Mouse (Mus musculus) CD4-positive, CD25-positive, alpha-beta regulatory T cell, adult 2 months (primary cell): ENCODE measurements around the gene Bcl2.

Experiments used
- DNase-seq: peaks from one replicate; pipeline ENCODE4 v3.0.0-alpha.2; 2012; ENCODE audit warnings: low read depth, low spot score

The Bcl2 gene

DNA sequence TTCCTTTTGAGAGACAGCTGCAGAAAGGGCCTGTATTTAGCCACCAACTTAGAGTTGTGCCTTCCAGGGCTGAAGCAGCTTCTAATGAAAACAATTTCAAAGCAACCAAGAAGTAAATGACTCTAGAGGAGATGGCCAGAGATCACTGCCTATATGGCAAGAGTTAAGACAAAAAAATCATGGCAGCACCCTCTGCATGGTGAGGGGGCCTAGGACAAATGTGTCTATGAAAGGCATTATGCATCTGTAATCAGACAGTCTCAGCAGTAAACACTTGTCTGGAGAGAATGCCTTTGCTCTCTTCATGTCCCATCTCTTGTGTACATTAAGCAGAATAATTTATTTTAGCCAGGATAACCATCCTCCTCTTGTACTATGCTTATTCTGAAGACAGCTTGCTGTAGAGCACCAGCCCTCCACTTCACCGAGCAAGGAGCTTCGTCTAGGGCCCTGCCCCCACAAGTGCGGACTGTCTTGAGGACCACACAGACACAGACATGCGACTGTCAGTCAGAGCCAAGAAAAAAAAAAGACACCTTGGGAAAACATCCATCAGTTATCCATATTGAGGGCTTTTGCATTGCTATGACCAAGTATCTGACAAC is 126.1 kb downstream of the Bcl2 start:
- DNase-seq, result no peak

DNA sequence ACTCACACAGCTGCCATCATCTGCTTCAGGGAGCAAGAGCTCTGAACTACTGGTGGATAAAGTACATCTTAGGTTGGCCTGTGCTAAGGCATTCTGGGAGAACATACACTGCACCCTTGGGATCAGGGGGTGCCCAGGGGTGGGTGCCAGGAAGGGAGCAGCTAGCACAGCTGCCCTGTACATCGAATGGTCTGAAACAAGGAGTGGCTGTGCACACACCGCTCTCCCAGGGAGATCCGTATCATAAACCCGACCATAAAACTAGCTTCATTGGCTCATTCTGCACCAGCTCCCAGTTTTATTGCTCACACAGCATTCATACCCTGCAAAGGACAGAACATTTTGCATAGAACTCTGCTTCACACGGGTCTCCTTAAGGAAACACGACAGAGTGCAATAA is 127.3 kb downstream of the Bcl2 start:
- DNase-seq, result no peak

DNA sequence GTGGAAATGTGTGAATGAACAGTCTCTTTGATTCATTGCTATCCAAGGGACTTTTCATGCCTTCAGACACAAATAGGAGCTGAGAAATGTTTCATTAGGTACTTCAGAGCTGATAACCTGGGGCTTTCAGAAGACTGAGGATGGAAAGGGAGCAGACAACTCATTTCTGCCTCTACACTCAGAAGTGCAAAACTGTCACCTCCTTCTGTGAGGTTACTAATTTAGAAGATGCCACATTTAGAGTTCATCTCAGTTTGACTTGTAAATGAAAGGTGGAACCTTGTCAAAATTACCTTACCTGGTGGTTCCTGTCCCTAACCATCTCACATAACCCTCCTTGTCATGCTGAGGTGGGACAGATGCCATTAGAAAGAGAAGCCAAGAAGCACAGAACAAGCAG is 128.7 kb downstream of the Bcl2 start:
- no peak for DNase-seq

DNA sequence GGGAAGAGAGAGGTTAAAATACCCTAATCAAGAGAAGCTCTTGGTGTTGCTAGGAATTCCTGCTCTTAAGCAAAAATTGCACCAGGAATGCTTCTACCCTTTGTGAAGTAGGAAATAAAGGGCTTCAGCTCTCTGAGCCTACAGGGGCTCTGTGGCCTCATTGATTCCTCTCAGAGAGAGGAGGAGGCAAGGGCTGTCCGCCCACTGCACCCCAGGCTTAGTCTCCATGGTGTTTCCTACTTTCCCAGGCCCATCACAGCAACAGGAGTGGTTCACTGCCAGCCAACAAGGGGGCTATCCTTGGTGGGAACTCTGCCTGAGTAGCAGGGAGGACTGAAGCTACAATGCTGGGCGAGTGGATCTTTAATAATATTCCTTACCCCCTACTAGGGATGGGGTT is 129.2 kb downstream of the Bcl2 start:
- DNase-seq, result no peak

DNA sequence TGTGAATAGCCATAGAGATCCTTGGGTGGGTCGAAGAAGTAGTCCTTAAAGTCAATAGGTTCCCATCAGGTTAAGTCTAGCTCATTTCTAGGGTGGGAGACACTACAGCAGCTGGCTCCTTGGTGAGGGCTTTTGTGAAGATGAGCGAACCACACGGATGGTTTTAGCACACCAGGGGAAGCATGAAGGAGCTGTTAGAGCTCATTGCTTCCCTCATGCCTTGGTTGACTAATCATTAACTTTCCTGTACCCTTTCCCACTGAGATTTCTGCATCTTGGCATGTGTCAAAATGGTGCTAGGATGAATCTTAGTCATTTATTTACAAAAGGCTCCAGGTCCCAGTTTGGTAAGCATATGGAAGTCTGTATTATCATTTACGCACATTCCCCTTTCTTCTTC is 129.8 kb downstream of the Bcl2 start:
- no peak for DNase-seq

DNA sequence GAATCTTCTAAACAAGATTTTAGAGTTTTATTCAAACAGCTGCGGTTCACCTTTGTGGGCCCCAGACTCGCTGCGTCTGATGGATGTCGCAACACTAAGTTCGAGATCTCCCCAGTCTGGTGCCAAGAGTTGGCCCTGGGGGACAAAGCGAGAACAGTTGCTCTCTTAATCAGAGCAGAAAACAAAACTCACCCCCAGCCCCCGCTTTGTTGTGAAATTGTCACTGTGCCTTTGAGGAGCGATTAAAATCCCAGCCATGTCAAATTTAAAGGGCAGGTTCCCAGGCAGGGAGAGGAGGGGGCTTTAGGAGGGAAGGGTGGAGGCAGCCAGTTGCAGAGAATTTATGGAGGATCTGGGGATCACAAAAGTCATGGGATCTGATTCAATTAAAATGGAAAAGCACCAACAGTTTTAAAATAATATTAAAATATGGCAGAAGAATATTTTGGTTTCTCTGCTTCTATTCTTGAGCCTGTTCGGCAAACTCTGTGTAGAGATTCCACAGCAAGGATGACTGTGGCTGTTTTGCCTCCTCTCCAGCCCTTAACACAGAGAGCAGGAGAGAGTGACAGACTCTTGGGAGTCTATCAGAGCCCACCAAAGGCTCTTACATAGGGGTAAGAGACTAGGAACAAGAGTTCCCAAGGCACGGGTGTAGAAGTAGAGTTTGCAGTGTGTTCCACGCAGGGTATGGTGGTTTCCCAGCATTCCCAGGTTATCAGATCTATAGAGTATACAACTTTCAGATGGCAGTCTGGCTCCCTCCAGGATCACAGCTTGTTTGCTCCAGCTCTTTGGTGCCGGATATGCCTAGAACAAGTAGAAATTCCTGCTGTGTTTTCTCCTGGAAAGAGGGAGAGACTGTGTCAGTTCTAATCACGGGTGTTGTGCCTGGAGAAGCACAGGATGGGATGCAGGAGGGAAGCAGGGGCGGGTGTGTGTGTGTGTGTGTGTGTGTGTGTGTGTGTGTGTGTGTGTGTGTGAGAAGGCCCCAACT is 130.5 kb downstream of the Bcl2 start:
- no peak for DNase-seq

DNA sequence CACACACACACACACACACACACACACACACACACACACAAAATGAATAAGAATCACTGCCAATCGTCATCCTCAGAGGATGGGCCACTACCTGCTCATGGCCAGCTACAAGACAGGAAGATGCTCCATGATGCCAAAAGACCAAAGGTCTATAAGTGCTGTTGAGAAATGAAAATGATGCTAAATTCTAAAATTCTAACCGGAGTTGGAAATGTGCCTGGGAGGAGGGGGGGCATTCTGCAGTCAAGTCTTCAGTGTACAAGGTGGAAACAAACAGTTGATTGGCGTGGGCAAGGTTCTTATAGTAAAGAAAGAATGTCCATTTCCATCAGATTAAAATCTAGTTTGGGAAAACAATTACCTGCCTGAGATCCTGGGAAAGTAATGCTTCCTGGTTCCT is 131.3 kb downstream of the Bcl2 start:
- no peak for DNase-seq

DNA sequence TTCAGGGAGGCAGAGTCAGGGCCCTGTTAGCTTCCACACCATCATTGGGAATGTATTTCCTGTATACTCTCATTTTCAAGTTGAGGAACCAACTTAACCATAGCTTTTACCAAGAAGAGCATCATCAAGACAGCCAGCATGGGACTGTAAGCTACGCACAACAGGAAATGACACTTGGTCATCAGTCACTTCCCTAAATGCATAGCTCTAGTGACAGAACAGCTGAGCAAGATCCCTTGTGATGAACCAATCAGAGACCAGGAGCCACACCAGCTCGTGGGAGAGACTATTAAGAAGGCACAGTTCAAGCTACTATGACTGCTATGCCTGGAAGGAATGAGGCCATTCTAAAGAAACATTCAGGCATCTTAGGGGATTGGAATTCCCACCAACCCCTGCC is 132.3 kb downstream of the Bcl2 start:
- peak; percentile 60 for DNase-seq

DNA sequence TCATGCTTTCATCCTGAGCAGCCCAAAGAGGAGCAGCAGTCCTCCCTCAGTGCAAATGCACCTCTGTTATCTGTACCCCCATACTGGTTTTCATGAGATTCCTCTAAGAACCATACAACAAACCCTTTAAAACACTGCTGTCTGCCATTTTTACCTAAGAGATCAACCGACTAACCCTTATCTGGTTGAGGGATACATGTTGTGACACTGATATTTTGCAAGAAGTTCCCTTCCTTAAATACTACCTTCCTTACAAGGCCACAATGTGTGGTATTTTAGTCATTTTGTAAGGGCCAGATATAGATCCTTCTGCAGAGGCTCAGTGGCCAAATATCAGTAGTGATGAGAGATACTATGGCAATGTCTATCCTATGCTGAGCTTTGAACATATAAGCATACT is 134.3 kb downstream of the Bcl2 start:
- DNase-seq, result no peak

DNA sequence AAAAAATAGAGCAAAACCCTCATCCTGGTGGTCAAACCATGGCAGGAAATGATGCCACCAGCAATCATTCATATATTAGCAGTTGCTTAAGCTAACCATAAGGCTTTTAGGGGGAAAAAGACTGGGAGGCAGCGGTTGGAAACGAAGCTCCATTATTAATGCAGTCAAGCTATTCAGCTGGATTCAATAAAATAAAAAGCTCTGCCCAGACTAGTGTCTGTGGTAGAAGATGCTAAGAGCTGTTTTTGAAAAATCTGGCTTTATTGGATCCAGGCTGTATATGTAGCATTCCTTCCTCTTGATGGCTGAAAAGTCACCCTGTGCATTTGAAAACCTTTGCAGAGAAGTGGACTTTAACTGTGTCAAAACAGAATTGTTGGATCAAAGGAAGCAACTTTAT is 141.6 kb downstream of the Bcl2 start:
- DNase-seq, result no peak

DNA sequence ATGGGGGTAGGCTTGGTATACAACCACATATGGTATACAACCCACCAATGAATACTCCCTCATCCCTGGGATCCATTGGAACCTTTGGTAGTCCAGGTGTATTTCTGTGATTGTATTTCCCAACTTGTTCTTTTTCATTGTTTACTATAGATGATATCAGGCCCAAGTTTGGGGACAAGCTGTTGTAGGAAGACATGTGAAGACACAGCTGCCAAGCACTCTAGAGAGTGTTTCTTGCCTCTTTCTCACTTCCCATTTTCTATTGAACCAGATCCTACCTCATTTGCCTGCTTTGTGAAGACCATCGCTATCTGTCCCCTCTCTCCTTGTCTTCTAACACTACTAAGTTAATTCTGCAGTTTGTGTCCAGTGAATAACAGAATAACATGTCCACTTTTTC is 143.2 kb downstream of the Bcl2 start:
- DNase-seq, result no peak

DNA sequence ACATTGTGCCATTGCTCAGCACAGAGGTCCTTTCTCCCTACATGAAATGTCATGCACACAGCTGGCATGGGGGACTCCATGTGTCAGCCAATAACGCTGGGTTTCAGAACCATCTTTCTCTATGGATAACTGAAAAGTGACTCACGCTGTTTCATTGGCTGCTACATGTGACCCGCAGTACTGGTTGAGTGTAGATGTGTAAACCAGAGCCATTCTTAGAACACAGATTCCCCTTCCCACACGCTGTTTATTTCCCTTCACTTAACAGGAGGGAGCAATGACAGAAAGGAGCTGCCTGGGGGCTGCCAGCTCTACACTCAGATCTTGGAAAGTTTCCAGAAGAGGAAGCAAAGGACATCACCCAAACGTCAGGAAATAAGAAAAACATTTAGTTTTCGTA is 143.7 kb downstream of the Bcl2 start:
- DNase-seq, result peak; percentile 44

DNA sequence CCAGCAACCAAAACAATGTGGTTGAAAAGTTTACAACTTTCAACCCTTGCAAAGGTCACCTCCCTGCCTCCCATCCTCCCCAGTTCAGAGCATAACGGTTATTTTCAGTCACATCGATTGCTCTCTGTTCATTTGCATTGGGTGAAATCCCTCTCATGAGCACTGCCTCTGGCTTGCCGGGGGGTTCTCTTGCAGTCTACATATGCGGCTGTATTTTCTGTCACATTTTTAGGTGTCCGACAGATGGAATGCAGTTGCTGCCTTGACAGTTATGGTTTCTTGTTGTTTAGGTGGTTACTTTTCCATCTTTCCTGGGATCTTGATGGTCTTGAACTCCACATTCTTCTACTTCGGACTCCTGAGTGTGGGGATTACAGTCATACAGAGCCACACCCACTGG is 144.4 kb downstream of the Bcl2 start:
- peak; percentile 76 for DNase-seq

DNA sequence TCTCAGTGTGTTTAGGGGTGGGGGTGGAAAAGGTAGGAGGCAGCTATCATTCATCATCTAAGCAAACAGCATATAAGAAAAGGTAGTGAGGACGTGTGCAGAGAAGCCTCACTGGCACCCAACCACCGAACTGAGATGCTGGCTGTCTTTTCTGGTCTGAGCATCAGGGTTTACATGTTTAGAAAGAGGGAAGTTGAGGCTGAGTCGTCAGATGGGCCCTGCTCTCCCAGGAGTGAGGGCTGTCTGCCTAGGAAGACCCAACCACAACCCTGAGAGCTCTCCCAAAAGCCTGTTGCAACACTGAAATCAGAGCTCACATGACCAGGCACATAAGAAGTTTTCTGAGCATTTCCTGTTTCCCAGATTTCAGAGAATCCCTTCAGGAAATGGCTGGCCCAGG is 145.2 kb downstream of the Bcl2 start:
- DNase-seq, result peak; percentile 33

DNA sequence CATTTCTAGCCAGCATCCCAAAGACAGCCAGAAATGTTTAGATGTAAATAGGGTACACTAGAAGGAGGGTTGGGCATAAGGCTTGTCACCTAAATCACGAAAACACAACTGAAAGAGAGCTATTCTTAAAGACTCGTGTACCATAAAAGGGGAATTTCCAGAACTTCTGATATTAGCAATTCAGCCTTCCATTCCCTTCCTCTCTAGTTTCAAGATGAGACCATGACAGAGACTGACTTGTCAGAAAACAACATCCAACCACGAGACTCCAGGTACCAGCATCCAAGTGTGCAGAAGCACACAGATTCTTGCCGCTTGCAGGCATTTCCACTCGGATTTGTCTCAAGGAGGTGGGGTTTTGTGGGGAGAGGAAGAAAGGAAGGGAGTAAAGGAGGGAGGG is 146.6 kb downstream of the Bcl2 start:
- peak; percentile 51 for DNase-seq

DNA sequence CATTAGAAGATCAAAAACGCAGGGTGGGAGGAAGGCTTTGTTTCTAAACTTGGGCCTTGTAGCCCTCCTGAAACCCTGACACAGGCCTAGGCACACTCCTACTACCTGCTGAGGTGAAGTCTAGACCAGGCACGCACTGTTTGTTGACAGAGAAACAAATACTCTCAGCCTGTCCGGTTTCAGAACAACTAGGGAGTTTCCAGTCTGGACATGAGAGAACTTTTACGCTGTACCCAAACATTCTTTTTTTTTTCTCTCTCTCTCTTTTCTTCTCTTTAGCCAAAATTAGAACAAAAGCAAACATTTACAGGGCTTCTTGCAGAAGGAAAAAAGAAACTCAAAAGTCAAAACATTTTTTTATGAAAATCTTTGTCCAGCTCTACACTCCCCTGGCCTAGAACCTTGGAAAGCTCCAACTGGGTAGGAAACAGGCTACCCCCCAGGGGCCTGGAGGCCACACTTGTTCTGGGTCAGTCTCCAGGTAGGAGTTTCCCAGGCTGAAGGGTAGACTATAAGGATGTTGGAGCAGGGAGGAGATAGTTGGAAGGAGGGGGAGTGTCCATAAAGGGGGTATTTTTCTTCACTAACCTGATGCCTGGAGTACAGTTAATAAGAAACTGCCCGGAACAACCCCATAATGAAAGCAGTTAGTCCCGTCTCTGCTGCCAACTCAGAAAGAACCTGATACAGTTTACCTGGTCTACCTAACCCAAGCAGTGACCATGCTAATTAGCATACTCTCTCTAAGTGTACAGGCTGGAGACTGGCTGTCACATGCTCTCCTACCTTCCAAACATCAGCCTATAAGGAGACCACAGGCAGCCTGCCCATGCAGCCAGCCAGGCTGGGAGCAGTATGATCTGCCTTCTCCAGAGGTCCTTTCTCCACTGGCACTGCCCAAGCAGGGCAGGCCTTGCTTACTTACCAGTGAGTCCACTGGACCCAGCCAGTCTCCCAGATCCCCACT is 147.7 kb downstream of the Bcl2 start:
- DNase-seq, result no peak

DNA sequence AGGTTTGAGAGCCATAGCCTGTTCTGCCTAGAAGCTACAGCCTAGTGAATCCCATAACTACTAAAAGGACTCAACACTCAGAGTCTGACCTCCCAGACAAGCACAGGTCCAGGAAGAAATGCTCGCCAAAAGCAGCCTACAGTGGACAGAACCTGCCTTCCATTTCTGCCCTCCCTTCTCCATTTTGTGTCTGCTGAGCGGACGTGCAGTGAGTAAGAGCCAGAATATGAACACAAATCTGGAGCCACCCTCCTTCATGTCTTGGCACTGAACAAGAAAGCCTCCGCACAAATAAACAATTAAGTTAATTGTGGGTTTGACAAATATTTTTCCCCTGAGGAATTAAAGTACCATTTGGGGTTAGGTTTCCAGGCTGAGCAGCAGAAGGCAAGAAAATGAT is 148.8 kb downstream of the Bcl2 start:
- no peak for DNase-seq

DNA sequence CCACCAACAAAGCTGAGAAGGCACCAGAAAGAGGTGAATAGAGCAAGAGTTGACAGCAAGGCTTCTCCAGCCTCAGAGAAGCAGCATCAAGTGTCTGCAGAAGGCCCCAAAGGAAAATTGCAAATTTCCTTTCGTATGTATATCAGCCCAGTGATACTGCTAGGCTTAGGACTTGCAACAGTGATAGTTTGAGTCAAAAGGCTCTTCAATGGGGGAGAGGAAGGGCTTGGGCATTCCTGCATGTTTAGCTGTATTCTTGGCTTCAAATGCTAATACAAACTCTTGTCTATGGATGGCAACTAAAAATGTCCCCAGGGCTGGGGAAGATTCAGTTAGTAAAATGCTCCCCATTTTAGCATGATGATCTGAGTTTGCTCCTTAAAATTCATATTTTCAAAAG is 149.6 kb downstream of the Bcl2 start:
- no peak for DNase-seq

DNA sequence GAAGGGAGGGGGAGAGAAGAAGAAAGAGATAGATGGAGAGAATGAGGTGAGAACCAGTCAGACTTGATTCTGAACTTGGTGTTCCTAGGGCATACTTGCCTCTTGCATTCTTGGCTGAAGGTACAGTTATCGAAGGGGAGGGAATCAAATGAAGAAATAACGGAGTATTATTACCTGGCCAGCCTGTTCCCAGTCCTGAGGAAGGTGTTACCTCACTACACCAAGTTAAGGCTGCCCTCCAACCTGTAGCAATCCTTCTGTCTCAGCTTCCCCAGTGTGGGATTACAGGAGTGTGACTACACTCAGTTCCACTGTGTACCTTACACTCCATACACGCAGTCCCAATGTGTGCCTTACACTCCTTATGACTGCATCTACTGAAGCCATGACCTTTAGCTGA is 151.3 kb downstream of the Bcl2 start:
- no peak for DNase-seq

DNA sequence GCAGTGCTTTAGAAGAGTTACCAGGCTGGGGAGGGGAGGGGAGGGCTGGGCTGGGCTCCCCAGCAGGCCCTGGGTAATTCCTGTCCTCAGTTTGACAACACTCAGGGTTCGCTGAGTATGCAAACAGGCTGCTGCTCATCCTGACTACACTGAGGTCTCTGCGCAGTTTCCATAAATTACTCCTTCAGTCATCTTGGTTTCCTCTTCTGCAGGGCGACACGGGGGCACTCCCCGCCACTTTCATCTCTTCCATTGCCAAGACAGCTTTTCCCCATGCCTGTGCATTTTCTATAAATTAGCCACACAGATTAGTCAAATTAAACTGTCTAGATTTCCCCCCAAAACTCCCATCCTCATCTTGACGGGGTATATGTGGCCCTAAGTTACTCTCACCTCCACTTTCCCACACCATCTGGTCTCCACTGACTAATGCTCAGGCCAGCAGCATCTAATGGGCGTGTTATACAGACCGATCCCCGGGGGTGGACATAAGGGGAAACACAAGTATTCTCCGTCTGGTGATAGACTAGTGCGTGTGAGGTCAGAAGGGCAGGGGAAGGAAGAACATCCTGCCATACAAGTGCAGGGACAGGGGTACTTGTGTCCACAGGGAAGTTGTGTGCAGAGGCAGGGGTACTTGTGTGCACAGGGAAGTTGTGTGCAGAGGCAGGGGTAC is 152.9 kb downstream of the Bcl2 start:
- peak; percentile 52 for DNase-seq

DNA sequence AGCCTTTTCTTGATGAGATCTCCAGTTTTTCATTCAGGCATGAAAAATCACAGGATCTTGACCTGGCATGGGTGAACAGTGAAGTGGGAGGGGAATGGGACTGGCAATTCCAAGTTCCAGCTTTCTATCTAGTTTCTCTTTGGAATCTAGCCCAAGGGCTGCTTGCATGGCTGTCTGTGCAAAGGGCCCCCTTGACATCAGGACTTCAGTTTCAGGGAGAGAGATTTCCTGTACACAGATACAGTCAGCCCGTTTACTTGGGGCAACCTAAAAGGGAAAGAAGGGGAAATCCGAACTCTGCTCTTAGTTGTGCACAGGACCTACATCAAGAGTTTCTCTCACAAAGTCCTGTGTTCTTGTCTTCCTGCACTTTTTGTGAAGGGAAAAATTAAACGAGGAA is 154.0 kb downstream of the Bcl2 start:
- DNase-seq, result peak; percentile 44
